Mouse (Mus musculus) heart, adult 9 months (tissue): ENCODE data around the gene Lyrm4.

ENCODE experiments used
- DNase-seq, 2 experiments: peaks; one replicate each; pipeline ENCODE4 v3.0.0; 2022; ENCODE audit warnings: low spot score in 2 of 2

The Lyrm4 gene

GRCm38 (mm10) chr13:35939871-35940665, 177.3 kb downstream of the Lyrm4 start:
- DNase-seq: no peak

DNA sequence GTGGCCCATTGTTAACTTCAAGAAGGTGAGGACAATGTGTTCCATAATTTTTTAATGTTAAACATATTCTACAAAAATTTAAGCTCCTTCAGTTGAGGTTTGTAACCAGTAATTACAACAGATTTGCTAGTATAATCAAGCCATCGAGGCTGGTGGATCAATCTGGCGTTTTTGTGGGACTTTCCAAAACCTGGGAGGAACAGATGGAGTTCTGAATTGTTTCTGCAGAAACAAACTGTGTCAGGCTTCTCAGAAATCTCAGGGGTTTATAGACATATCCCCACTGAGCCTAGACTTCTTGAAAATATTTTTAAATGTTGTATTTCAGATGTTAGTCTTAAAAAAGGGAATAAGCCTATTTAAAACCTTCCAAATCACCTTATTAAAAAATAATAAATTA, 179.3 kb downstream of the Lyrm4 start:
- DNase-seq: no peak
